Mouse (Mus musculus): ENCODE measurements around the gene Mcoln2. TPM values are rescaled to one million over a fixed set of nuclear protein-coding genes. Genes with fewer than 3 reads are reported as not detected.

Mcoln2 gene
- total RNA-seq (2023): 36.8 TPM

GRCm38 (mm10) chr3:146149156-146150057 lies at the start of gene Mcoln2:
Mcoln2 (plus strand) TSS chr3:146149833.

GRCm38 (mm10) chr3:146107921-146108571 lies 41.6 kb upstream of the Mcoln2 start, which contains the start of gene Wdr63:
Wdr63 (minus strand) TSS chr3:146108130.

GRCm38 (mm10) chr3:146117258-146117996 lies 32.2 kb upstream of the Mcoln2 start, which contains the start of gene Mcoln3:
Mcoln3 (plus strand) TSS chr3:146117450.

GRCm38 (mm10) chr3:146220776-146221486 lies 71.3 kb downstream of the Mcoln2 start, which contains the start of gene Lpar3:
Lpar3 (plus strand) TSS chr3:146220963.

Other genes with a start within 250 kb of the Mcoln2 start
- 66.9 TPM for gene Bcl10, start 227.0 kb upstream of the Mcoln2 start, total RNA-seq (2023)
- gene 2410004B18Rik, start 211.8 kb upstream of the Mcoln2 start, total RNA-seq (2023): 45.1 TPM
- gene Syde2, start 162.0 kb upstream of the Mcoln2 start, total RNA-seq (2023): 4.5 TPM
- gene Wdr63, start 41.7 kb upstream of the Mcoln2 start, total RNA-seq (2023): not detected
- 9.2 TPM for gene Mcoln3, start 32.4 kb upstream of the Mcoln2 start, total RNA-seq (2023)
- not detected for gene Lpar3, start 71.1 kb downstream of the Mcoln2 start, total RNA-seq (2023)